Mouse (Mus musculus) MEL (cell line): ENCODE measurements around the gene Hmcn2. TPM values are rescaled to one million over a fixed set of nuclear protein-coding genes. Genes with fewer than 3 reads are reported as not detected.

ENCODE experiments used
- DNase-seq: peaks from one replicate; pipeline ENCODE4 v3.0.0; 2011; ENCODE audit warnings: low read depth, low spot score
- H3K27ac ChIP-seq: 2 replicates; pipeline ENCODE4 v1.5.1; 2012; ENCODE audit warnings: low read depth, mild to moderate bottlenecking, control low read depth, low read length, moderate library complexity; ENCODE audit not compliant: control insufficient read depth
- H3K27me3 ChIP-seq, 2 experiments: fragments of 150-350 bp in 1 of 2; sonication (generic) in 1 of 2; 2 replicates each; pipeline ENCODE4 v1.6.1; 2012; ENCODE audit warnings: low read length in 2 of 2, mild to moderate bottlenecking in 2 of 2, improper control_type of control experiment in 1 of 2, moderate library complexity in 1 of 2; ENCODE audit not compliant: insufficient read depth in 2 of 2, control insufficient read depth in 1 of 2
- H3K36me3 ChIP-seq, 2 experiments: 2 replicates each; pipeline ENCODE4 v1.6.1; 2012 to 2014; ENCODE audit warnings: low read length in 2 of 2, improper control_type of control experiment in 1 of 2, inconsistent platforms in 1 of 2, mild to moderate bottlenecking in 1 of 2; ENCODE audit not compliant: insufficient read depth in 2 of 2, control insufficient read depth in 1 of 2
- H3K4me1 ChIP-seq, 2 experiments: fragments of 150-350 bp in 1 of 2; sonication (generic) in 1 of 2; 2 replicates each; pipeline ENCODE4 v1.6.1; 2012; ENCODE audit warnings: low read length in 2 of 2, improper control_type of control experiment in 1 of 2, mild to moderate bottlenecking in 1 of 2; ENCODE audit not compliant: insufficient read depth in 2 of 2, control insufficient read depth in 1 of 2
- H3K4me3 ChIP-seq, 2 experiments: fragments of 150-350 bp in 1 of 2; sonication (generic) in 1 of 2; 2 replicates each; pipeline ENCODE4 v1.5.1; 2012; ENCODE audit warnings: low read depth in 2 of 2, low read length in 2 of 2, mild to moderate bottlenecking in 2 of 2, moderate library complexity in 2 of 2, control low read depth in 1 of 2, improper control_type of control experiment in 1 of 2; ENCODE audit not compliant: control insufficient read depth in 1 of 2, insufficient read depth in 1 of 2
- H3K79me2 ChIP-seq: 2 replicates; pipeline ENCODE4 v1.6.1; 2012; ENCODE audit warnings: mild to moderate bottlenecking, low read length, moderate library complexity; ENCODE audit not compliant: control insufficient read depth, poor library complexity, insufficient read depth
- H3K9ac ChIP-seq: 2 replicates; pipeline ENCODE4 v1.6.1; 2012; ENCODE audit warnings: low read depth, mild to moderate bottlenecking, control low read depth, low read length, moderate library complexity; ENCODE audit not compliant: control insufficient read depth, poor library complexity, severe bottlenecking
- H3K9me3 ChIP-seq: fragments of 150-350 bp; sonication (generic); replicated peaks from 2 replicates; pipeline ENCODE4 v1.6.1; 2012; ENCODE audit warnings: mild to moderate bottlenecking, low read length, improper control_type of control experiment, moderate library complexity; ENCODE audit not compliant: insufficient read depth
- BHLHE40 ChIP-seq: IDR thresholded peaks from 2 replicates; pipeline ENCODE4 v1.6.1; 2012; ENCODE audit warnings: low read depth, mild to moderate bottlenecking, inconsistent platforms, low read length, improper control_type of control experiment, borderline replicate concordance
- CHD2 ChIP-seq: IDR thresholded peaks from 2 replicates; pipeline ENCODE4 v1.6.1; 2011; ENCODE audit warnings: low read length, improper control_type of control experiment
- E2F4 ChIP-seq: IDR thresholded peaks from 2 replicates; pipeline ENCODE4 v1.6.1; 2011; ENCODE audit warnings: low read depth, low read length, improper control_type of control experiment, borderline replicate concordance
- ELF1 ChIP-seq: IDR thresholded peaks from 2 replicates; pipeline ENCODE4 v1.6.1; 2014; ENCODE audit warnings: low read depth, mild to moderate bottlenecking, inconsistent platforms, low read length, improper control_type of control experiment, moderate library complexity
- EP300 ChIP-seq, 2 experiments: IDR thresholded peaks; 2 replicates each; pipeline ENCODE4 v1.6.1; 2011; ENCODE audit warnings: improper control_type of control experiment in 2 of 2, low read length in 2 of 2, low read depth in 1 of 2, mild to moderate bottlenecking in 1 of 2
- ETS1 ChIP-seq: IDR thresholded peaks from 2 replicates; pipeline ENCODE4 v1.6.1; 2012; ENCODE audit warnings: low read depth, mild to moderate bottlenecking, inconsistent platforms, low read length, improper control_type of control experiment, moderate library complexity
- GABPA ChIP-seq: IDR thresholded peaks from 2 replicates; pipeline ENCODE4 v1.6.1; 2012; ENCODE audit warnings: low read depth, mild to moderate bottlenecking, inconsistent platforms, low read length, improper control_type of control experiment, moderate library complexity
- GATA1 ChIP-seq: IDR thresholded peaks from 2 replicates; pipeline ENCODE4 v1.6.1; 2011; ENCODE audit warnings: low read depth, low read length, improper control_type of control experiment
- MAFK ChIP-seq: IDR thresholded peaks from 2 replicates; pipeline ENCODE4 v1.6.1; 2011; ENCODE audit warnings: low read depth, mild to moderate bottlenecking, low read length, improper control_type of control experiment, borderline replicate concordance
- MAX ChIP-seq: IDR thresholded peaks from 2 replicates; pipeline ENCODE4 v1.6.1; 2011; ENCODE audit warnings: low read length, improper control_type of control experiment
- MXI1 ChIP-seq: IDR thresholded peaks from 2 replicates; pipeline ENCODE4 v1.6.1; 2011; ENCODE audit warnings: mild to moderate bottlenecking, low read depth, low read length, improper control_type of control experiment
- MYC ChIP-seq: IDR thresholded peaks from 2 replicates; pipeline ENCODE4 v1.6.1; 2011; ENCODE audit warnings: low read depth, mild to moderate bottlenecking, low read length, improper control_type of control experiment, moderate library complexity
- NELFE ChIP-seq: IDR thresholded peaks from 2 replicates; pipeline ENCODE4 v1.6.1; 2011; ENCODE audit warnings: low read depth, low read length, improper control_type of control experiment
- POLR2AphosphoS2 ChIP-seq: IDR thresholded peaks from 2 replicates; pipeline ENCODE4 v1.6.1; 2011; ENCODE audit warnings: low read length, improper control_type of control experiment
- POLR2AphosphoS5 ChIP-seq: IDR thresholded peaks from 2 replicates; pipeline ENCODE4 v1.6.1; 2012; ENCODE audit warnings: low read depth, borderline replicate concordance, mild to moderate bottlenecking, inconsistent platforms, low read length, moderate library complexity, mixed read lengths
- RAD21 ChIP-seq: IDR thresholded peaks from 2 replicates; pipeline ENCODE4 v1.6.1; 2011; ENCODE audit warnings: mild to moderate bottlenecking, low read depth, low read length, improper control_type of control experiment
- RCOR1 ChIP-seq: IDR thresholded peaks from 2 replicates; pipeline ENCODE4 v1.6.1; 2012; ENCODE audit warnings: low read depth, mild to moderate bottlenecking, inconsistent platforms, low read length, improper control_type of control experiment
- SIN3A ChIP-seq: IDR thresholded peaks from 2 replicates; pipeline ENCODE4 v1.6.1; 2012; ENCODE audit warnings: low read length, improper control_type of control experiment, inconsistent platforms
- SMC3 ChIP-seq: IDR thresholded peaks from 2 replicates; pipeline ENCODE4 v1.6.1; 2011; ENCODE audit warnings: low read depth, low read length, improper control_type of control experiment
- TAL1 ChIP-seq: IDR thresholded peaks from 2 replicates; pipeline ENCODE4 v1.6.1; 2012; ENCODE audit warnings: mild to moderate bottlenecking, inconsistent platforms, low read length, moderate library complexity, mixed read lengths
- UBTF ChIP-seq: IDR thresholded peaks from 2 replicates; pipeline ENCODE4 v1.6.1; 2012; ENCODE audit warnings: low read depth, mild to moderate bottlenecking, inconsistent platforms, low read length, improper control_type of control experiment, moderate library complexity, borderline replicate concordance; ENCODE audit not compliant: insufficient read depth
- USF2 ChIP-seq, 2 experiments: IDR thresholded peaks; 2 replicates each; pipeline ENCODE4 v1.6.1; 2011 to 2012; ENCODE audit warnings: improper control_type of control experiment in 2 of 2, low read length in 2 of 2, borderline replicate concordance in 1 of 2, inconsistent platforms in 1 of 2, low read depth in 1 of 2, mild to moderate bottlenecking in 1 of 2; ENCODE audit not compliant: insufficient read depth in 1 of 2
- ZC3H11A ChIP-seq: IDR thresholded peaks from 2 replicates; pipeline ENCODE4 v1.6.1; 2012; ENCODE audit warnings: low read depth, mild to moderate bottlenecking, inconsistent platforms, low read length, improper control_type of control experiment
- ZMIZ1 ChIP-seq: IDR thresholded peaks from 2 replicates; pipeline ENCODE4 v1.6.1; 2012; ENCODE audit warnings: low read depth, mild to moderate bottlenecking, inconsistent platforms, low read length, improper control_type of control experiment, moderate library complexity
- polyA plus RNA-seq, 2 experiments: library from polyadenylated mRNA; stranded (reverse) in 1 of 2; unstranded in 1 of 2; fragments of >175 nt in 1 of 2; fragments of >200 nt in 1 of 2; gene quantifications; 2 replicates each; pipeline versions ENCODE4 v1.2.1 to v1.2.4; 2012; ENCODE audit warnings: low replicate concordance in 2 of 2, low read depth in 1 of 2; ENCODE audit not compliant: insufficient read length in 2 of 2, insufficient read depth in 1 of 2, missing spikeins in 1 of 2
- total RNA-seq: library from RNA; depleted of rRNA; stranded (reverse); fragments of 300-350 nt; gene quantifications from 2 replicates; pipeline ENCODE4 v1.2.3, GENCODE M21; 2012

Gene Hmcn2
- total and polyA plus RNA-seq, 3 experiments = 0.18 TPM; not detected in 2

DNA sequence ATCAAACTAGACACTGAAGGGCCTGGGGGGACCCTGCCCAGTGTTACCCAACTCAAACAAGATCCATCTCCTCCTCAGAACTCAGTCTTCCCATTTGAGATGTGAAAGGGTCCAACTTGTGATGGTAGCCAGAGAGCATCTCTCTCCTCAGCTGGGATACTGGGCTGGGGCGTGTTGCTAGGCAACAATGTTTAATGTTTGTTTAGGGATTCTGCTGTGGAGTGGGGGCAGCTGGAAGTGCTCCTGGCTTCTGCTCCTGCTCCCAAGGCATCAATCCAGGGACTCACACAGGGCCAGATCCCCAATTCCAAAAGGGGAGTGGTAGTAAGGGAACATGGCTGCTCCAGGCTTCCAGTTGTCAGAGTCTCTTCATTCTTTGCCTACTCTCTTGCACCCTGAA, 60.2 kb downstream of the Hmcn2 start:
- Histone ChIP-seq H3K9ac (no peak overlapping the region), H3K27ac (no peak overlapping the region), H3K4me3 (no peak overlapping the region), H3K4me1 (no peaks in the 10 kb centered on the region), H3K36me3 (no peaks in the 10 kb centered on the region), H3K79me2 (no peaks in the 10 kb centered on the region), H3K27me3 (no peaks in the 10 kb centered on the region), H3K9me3 (no peaks in the 10 kb centered on the region)
- DNase-seq = no peak
- TF ChIP-seq MAFK (no peak), ZMIZ1 (no peak), SMC3 (no peak), MXI1 (no peak), BHLHE40 (no peak), MAX (no peak), ELF1 (no peak), CHD2 (no peak), USF2 (IDR thresholded peaks at IDR 0.05; ENCODE audit: borderline replicate concordance in 1 of 2, insufficient read depth in 1 of 2, low read depth in 1 of 2, low read length in 2 of 2) (no peak), UBTF (no peak), POLR2AphosphoS2 (no peak)

DNA sequence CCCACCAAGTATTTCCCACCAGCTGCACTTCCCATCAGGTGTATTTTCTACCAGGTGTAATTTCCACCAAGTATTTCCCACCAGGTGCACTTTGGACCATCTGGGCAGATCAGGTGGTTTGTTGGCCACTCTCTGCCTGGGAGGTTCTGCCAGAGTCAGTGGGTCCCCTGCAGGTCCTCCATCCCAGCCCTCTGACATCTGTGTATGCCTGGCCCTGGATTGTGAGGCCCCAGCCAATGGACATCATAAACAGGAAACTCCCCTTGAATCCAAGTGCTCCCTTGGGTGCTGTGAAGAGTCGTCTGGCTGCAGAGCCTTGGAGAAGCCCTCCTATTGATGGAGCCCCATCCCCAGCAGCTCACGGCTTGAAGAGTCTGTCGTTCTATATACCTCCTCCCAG, 61.8 kb downstream of the Hmcn2 start:
- Histone ChIP-seq H3K9me3 (no peaks in the 10 kb centered on the region), H3K9ac (no peak overlapping the region), H3K27me3 (no peaks in the 10 kb centered on the region), H3K36me3 (no peaks in the 10 kb centered on the region), H3K4me3 (no peak overlapping the region), H3K27ac (no peak overlapping the region), H3K4me1 (no peaks in the 10 kb centered on the region), H3K79me2 (no peaks in the 10 kb centered on the region)
- DNase-seq = no peak
- TF ChIP-seq NELFE = no peak
- no peak for TF ChIP-seq TAL1
- no peak for TF ChIP-seq ETS1
- no peak for TF ChIP-seq SMC3
- TF ChIP-seq E2F4 = no peak
- no peak for TF ChIP-seq GABPA

DNA sequence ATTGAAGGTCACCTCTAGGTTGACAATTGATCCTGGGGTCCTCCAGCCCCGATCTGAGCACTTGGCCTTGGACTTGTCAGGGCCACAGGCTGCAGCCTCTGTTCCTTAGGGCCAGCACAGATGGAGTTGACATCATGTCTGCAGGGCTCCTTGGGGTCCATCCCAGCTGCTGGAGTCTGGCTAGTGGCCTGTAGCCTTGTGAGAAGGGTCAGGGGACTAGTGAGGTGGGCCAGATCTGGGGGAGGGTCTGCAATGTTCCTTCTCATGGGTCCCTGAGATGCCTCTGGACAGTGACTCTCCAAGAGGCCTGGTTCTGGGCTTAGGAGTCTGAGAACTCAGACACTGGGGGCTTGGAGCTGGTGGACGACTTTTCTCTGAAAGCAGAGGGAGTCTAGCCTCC, 63.3 kb downstream of the Hmcn2 start:
- Histone ChIP-seq H3K4me3 (no peak overlapping the region), H3K27me3 (no peaks in the 10 kb centered on the region)
- no peak for TF ChIP-seq RCOR1
- TF ChIP-seq ELF1 = no peak
- TF ChIP-seq SMC3 = no peak
- TF ChIP-seq GATA1 = no peak
- no peak for TF ChIP-seq RAD21
- TF ChIP-seq SIN3A = no peak
- TF ChIP-seq ZC3H11A = no peak
- no peak for TF ChIP-seq EP300 (IDR thresholded peaks at IDR 0.05; ENCODE audit: low read depth in 1 of 2, low read length in 2 of 2)
- no peak for TF ChIP-seq MYC
- TF ChIP-seq POLR2AphosphoS5 = no peak
- TF ChIP-seq ZMIZ1 = no peak
- TF ChIP-seq, all 39 proteins: peak for 0
- H3K4me1 ChIP-seq = no peaks in the 10 kb centered on the region
- no peak overlapping the region for H3K9ac ChIP-seq
- no peaks in the 10 kb centered on the region for H3K36me3 ChIP-seq
- no peak for DNase-seq
- no peaks in the 10 kb centered on the region for H3K79me2 ChIP-seq
- H3K27ac ChIP-seq = no peak overlapping the region
- H3K9me3 ChIP-seq = no peaks in the 10 kb centered on the region
